Mouse (Mus musculus): Measurements from ENCODE around the gene Stxbp3.
"Not testable (repeated sequence)": the region's sequence is repeated elsewhere in the genome, so short reads cannot be mapped to it uniquely, and the experiment has no call there.

Gene Stxbp3

DNA sequence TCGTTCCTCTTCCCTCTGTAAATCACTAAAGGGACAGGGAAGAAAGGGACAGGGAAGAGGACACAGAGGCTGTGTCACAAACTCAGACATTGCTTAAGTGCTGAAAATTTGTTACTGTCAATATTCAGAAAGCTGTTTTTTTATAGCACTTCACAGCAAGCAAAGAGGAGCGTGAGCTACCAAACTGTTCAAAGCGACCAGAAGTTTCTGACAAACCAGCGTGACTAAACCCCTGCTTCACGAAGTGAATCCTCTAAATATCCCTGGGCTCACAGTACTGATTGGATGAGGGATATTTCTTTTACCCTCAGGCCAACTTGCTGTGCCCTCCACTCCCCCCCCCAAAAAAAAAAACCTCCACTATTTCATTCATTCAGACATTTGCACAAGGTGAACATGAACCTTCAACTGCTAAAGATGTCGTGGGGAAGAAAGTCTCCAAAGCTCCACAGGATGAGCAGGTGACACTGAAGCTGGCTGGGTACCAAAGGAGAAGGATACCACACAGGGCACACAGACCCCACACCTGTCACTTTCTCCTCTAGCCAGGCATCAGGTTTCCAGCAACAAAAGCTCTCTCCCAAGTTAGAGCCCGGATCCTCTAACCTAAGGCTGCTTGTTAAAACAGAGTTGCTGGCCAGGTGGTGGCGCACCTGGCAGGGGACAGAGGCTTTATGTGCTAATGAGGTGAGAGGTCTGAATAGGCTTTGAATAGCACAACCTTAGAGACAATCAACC, 16.2 kb upstream of the Stxbp3 start:
- DNase-seq, result peak; percentile 52 to 63

DNA sequence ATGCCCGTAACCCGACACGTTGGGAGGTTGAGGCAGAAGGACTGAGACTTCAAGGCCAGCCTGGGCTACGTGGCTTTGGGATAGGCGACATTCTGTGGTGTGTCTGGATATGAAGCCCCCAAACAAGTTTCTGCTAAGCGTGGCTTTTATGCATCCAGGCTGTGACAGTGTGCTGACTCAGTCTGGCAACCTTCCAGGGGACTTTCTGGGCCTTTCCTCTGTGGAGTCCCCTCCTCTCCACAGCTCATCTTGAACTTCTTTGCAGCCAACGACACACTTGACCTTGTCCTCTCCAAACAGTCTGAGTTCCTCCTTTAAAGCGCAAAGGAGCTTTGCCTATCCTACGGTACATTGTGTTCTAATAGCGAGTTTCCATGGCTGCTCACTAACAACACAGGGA, 15.5 kb upstream of the Stxbp3 start:
- no peak for DNase-seq

DNA sequence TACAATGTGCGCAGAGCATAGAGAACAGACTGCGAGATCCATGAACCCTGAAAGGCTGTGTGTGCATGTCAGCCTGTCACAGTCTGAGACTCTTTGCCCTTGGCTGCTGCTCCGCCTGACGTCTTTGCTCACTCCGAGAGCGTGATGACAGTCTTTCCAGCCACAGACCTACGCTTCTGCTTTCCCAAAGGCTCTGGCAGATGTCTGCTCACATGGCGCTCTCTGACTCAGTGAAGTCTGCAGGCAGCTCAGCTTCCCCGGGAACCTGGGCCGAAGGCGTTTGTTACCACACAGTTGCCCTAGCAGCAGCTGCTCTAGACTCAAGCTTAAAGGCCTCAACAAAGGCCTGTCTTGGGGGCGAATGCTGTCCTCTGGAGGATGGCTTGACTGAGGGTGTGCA, 15.0 kb upstream of the Stxbp3 start:
- DNase-seq, result peak in 1 of 2 experiments; percentile 11

DNA sequence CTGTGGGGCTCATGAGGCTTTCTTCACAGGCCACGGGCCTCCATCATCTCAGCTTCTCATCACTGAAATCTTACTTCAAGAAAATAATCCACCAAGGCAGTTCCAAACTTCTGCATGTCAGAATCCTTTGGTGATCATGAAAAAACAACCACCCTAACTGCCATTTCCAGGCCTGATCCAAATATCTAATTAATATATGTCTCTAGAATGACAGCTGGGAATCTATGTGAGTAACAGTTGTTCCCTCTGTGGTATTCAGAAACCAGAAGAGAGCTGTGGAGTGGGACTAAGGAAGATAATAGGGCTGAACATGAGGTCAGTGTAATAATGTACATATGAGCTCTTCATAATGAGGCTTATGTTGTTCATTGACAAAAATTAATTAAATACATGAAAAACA, 12.9 kb upstream of the Stxbp3 start:
- DNase-seq, result no peak

DNA sequence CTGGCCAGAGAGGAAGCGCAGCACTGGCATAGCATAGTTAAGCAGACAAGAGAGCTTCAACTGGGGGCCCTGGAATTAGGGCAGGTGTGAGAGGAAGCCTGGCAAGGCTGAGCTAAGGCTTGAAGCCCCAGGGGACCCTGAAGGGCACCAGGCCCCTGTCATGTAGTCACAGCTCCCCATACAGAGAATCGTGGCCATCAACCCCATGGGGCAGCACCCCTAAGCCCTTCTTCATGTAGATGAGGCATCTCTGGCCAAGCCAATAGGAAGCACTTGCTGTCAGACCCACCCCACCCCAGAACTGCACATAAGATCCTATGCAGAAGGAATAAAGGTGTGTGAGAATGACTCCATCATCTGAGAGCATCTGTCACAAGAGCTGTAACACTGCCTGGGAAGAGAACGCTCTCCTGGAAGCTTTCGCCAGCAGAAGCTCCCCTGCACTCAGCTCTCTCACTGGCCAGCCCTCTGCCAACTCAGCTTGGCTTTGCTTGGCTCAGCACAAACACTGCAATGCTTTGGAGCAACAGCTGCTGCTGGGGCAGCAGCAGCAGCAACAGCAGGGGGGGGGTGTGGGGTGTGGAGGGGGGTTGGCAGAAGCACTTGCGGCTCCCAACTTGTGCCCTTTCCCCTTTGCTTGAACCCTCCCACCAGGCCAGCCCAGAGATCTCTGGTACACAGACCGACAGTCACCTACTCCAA, 11.8 kb upstream of the Stxbp3 start:
- DNase-seq, result no peak

DNA sequence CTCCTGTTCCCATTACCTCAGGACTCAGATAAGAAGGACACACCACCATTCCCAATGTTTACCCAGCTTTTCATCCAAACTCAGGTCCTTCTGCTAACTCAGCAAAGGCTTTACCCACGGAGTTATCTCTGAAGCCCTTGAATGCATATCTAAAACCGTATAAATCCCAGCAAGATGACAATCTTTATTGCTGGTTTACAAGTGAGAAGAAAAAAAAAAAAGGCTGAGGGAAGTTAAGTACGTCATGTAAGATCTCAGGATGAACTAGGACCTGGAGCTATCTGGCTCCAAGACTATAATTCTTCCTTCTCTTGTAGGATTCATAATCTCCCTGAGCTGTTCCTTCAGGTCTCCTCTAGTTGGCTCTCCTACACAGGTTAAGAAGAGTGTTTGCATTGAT, 11.2 kb upstream of the Stxbp3 start:
- no peak for DNase-seq

DNA sequence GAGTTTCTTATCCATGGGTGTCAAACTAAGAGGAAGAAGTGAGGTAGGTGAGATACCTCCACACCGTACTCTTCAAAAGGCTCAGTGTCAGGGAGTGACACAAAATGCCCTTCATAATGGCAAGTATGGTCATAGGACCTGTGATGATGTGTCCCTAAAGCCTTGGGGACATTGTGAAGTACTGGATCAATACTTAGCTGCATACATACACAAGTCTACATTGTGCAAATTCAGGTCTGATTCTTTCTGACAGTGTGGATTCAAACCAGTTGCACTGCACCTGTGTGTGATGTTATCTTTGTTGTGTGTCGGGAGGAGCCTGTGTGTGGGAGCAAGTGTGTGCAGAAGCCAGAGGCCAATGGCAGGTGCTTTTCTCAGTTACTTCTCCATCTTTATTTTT, 10.7 kb upstream of the Stxbp3 start:
- no peak for DNase-seq

DNA sequence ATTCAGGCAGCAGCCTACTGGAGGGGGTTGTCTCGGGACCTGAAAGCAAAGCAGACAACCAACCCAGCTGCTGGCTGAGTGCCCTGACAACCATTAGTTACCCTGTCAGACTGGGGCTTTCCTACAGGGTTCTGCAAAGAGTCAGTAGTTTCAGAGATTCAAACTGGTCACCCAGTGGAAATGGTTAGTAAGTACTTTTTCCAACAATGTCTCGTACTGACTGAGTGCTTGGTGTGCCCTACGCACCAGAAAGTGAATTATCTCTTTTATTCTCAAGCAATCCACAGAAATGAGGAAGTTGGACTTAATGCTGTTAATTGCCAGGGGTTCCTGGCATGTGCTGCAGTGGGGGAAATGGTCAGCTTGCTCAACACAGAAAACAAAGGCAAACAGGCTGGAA, 10.2 kb upstream of the Stxbp3 start:
- no peak for DNase-seq

DNA sequence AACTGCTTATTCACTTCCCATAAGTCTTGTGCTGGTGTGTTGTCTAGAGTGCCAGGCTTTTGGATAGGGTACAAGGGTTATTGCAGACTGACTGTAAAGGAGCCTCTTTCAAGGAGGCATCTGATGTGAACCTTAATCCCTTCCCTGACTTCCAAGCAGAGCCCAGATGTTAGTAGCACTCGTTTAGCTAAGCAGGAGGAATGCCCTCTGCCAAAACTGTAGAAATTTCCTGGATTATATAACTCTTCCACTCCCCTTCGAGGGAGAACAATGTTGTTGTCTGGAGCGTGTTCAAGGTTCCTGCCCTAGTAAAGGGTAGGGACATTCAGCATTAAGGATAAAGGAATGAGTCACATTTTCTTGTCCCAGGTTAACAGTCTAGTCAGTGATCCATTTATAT, 6.3 kb upstream of the Stxbp3 start:
- no peak for DNase-seq

DNA sequence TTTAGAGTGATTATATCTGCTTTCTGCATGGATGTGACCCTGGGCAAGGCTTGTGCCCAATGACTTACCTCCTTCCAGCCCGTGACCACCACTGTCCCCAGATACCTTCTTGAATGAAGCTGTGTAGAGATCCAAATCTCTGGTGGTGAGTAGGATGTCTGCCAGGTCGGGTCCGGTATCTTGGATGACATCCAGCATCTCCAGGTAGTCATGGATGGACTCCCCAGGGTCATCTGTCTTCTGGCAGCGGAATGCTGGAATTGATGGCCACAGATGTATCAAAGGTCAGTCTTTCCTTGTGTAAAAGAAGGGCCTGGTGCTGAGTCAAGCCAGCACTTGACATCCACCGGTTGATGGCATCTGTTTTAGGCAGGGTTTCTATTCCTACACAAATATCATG, 4.2 kb upstream of the Stxbp3 start:
- DNase-seq, result no peak

DNA sequence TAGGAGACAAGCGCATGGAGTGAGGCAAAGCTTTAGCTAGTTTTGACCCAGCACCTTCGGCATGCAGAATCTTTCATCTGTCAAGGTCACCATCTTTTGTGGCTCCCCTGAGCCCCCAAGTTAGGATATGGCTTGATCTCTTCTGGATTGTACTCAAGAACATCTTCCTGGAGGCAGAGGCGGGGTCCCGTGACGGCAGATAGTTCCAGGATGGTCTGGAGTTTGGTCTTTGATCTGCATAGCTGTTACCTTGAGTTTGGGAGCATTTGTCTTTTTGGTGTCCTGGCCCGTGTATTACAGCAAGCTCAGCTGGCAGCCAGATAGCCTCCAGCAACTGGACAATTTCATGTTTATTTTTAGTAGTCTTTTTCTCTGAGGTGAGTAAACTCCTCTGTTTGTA, 3.7 kb upstream of the Stxbp3 start:
- DNase-seq, result no peak

DNA sequence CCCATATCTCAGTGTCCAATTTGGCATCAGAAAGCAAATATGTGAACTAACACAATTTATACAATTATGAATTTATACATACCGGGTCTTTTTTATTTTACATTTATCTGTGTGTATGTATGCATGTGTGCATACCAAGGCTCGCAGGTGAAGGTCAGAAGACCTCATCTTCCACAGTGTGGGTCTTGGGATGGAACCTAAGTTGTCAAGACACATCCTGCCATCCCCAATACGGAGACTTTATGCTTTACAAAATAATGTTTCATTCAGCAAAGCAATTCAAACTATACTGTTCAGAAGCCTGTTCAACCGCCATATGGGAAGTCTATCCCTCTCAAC, 359 bp upstream of the Stxbp3 start:
- no peak for DNase-seq

DNA sequence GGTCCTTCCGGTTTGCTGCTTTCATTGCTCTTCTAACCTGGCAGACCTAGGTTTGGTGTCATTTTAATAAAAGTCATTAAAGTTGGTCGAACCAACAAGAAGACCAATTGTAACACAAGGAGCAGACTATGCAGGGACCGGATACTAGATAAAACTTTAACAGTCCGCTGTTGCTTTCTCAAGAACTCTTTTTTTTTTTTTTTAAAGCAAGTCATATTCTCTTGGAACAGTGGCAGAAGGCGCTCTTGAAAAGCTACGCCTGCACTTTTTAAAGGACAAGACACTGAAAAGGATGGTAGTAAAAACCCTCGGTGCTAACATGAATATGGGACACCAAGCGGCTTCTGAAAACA, 703 bp downstream of the Stxbp3 start:
- DNase-seq, result no peak

DNA sequence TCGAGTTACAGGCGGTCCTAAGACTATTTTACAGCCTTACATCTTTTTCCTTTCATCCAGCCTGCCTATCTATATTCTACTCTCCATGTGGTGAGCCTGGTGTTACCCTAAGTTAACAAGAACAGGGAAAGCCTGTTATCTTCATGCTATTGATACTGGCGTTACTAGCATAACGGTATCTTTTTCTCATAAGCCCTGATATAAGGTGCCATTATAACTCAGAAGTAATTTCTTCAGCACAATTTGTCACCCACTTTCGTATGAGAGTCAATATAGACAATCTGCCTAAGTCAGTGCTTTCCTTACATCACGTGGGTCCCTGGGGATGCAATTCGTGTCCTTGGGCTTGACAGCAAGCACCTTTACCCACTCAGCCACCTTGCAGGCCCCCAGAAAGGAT, 1.3 kb downstream of the Stxbp3 start:
- DNase-seq, result no peak

DNA sequence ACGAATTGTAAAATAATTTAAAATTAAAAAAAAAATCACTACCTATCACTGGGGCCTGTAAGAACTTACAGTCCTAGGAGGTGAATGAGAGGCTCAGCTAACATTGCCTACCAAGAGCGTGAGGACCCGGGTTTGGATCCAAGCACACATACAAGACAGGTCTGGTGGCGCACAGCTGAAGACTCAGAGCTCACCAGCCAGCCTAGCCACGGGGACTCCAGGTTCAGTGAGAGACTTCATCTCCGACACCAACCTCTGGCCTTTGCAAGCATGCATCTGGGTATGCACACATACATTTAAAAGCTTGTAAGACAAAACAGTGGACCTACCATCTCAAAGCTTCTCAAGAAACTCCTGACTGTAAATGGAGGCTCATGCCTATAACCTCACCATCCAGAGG, 3.4 kb downstream of the Stxbp3 start:
- no peak for DNase-seq

DNA sequence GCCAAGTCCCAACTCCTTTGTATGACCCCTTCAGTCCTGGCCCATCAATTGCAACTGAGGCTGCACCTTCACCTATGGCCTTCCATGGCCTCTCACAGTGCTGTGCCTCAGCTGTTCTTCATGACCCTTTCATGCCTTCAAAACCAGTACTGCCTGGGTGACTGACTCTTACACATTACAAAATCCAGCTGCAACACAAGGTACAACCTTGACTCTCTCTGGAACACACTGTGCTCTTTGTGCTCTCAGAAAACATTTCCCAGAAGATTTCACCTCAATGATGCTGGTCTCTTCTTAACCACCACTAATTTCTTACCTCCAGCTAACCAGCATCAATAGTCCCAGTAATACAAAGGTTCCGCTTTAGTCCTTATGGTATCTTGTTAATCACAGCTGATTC, 6.6 kb downstream of the Stxbp3 start:
- DNase-seq, result not testable (repeated sequence)

DNA sequence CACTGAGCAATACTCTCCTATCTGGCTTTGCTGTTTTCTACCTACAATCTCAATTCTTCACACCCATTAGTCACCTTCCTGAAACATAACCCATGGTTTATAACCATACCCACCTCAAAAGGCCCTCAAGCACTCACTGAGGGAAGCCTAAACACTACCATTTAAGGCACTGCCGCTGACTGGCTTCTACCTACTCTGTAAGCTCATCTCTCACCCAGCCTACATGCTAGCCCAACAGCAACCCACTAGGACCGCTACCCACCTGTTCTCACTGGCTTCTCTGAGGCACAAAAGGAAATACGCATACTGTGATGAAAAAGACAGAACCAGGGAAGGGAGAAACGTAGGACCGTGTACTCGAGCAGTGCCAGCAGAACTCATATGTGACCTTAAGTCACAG, 8.6 kb downstream of the Stxbp3 start:
- no peak for DNase-seq

DNA sequence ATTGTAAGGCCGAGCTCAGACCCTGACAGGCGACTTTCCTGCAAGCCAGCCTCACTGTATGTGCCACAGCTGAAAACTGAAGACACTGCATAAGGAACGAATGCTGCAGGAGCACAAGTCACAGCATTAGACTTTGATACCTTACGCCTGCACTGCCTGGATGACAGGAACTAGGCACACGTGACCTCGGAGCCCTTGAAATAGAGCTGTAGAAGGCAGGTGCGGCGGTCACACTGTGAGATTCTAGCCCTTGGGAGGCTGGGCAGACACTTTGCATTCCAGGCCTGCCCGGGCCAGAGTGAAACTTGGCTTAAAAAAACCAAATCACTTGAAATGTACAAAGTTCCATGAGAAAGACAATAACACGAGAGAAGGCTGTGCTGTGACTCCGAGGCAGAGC, 9.8 kb downstream of the Stxbp3 start:
- no peak for DNase-seq

DNA sequence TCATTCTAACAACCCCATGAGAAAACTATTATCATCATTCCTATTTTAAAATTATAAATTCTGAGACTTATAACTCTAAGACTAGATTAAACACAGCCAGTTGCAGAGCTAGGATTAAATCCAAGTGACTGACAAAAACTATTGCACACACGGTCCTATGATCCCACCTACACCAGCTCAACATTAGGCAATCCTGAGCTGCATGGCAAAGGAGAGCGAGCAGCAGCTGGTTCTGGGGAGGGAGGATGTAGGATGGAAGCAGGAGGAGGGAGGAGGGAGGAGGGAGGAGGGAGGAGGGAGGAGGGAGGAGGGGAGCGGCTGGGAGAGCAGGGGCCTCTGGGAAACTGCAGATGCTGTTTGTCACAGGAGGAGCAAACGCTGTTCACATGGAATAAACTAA, 24.7 kb downstream of the Stxbp3 start:
- DNase-seq, result no peak

DNA sequence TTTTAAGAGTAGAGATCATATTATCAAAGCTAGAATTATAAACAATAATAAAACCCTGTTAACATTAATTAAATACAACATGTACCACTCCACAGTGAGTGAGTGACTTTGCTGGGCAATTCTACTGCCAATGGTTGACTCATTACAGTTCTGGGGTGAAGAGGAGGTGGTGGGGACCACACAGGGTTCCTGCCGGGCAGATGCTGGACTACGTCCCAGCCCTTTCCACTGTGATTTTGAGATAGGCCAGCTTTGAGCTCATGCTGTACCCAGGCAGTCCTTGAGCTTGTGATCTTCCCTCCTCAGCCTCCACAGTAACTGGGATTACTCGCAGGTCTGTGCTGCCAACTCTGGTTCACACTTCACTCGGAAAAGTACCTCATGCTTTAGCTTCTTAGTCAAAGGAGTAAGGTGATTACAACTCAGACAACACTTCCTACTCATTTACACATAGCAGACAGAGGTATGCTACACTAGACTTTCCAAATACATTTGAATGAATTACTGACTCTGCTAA, 29.5 kb downstream of the Stxbp3 start:
- DNase-seq, result no peak

DNA sequence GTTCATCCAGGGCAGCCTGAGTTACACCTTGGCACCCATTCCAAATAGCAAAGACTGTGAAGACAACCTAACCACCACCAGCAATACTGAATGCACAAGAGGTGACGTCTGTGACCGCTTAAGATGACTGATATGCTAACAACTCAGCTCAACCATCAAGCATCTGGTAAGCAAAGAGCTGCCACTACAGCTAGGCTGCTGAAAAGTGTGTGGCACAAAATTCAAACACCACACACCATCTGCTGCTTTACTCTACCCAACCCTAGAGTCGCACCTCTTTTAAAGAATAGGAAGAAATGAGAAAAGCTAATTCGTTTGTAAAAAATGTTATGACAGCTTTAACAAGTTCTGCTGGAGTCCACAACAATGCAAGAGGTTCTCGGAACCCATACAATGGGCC, 34.7 kb downstream of the Stxbp3 start:
- no peak for DNase-seq

DNA sequence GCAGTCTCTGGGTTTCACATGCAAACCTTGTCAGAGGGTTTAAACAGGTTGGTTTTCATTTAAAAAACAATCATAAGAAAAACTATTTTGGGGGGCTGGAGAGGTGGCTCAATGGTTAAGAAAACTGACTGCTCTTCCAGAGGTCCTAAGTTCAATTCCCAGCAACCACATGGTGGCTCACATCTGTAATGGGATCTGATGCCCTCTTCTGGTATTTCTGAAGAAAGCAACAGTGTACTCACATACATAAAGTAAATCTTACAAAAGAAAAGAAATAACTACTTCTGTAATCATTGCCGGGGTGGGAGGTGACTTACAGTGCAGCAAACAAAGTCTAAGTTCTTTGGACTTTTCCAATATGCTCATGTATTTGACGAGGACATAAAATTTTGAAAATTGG, 42.0 kb downstream of the Stxbp3 start:
- no peak for DNase-seq

DNA sequence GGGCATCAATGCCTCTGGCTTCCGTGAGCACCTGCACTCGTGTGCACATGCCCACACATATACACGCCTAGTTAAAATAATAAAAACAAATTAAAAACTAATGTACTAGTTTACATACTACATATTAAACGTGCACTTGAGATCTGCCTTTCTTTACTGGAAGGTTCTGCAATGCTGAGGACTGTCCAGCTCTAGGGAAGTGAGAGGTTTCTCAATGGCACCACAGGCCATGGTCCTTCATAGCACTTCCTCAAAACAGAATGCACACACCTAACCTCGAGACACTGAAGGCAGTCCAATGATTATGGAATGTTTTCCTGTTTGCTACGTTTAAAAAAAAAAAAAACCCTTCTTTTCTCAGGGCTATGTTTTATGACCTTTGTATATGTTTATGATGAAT, 42.6 kb downstream of the Stxbp3 start:
- no peak for DNase-seq

DNA sequence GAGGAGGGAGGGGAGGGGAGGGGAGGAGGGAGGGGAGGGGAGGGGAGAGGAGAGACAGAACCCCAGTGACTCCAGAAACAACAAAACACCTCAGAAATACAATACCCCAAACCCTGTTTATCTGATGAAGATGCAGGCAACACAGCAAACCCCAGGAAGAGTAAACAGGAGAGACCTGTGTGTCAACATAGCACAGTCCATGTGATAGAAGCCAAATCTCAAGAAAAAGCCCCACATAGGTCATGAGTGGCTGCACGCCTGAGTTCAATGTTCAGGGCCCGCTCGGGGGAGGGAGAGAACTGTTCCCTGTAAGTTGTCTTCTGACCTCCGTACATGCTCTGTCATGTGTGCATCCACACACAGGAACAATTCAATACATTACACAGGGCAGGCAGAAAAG, 43.9 kb downstream of the Stxbp3 start:
- DNase-seq, result no peak
